Mouse (Mus musculus): Measurements from ENCODE around the gene Gart.

- TF ChIP-seq RAD21 (IDR thresholded peaks at IDR 0.05; ENCODE audit: low read depth, low read length) (no peak), POLR2A (IDR thresholded peaks at IDR 0.05; ENCODE audit: low read depth, low read length) (no peak), CTCF (conservative IDR thresholded peaks at IDR 0.05 in 1 of 2, IDR thresholded peaks at IDR 0.05 in 1 of 2; ENCODE audit: low read depth in 2 of 2, low read length in 2 of 2) (no peak), MYC (IDR thresholded peaks at IDR 0.05; ENCODE audit: low read depth, low read length) (no peak)
Measured at GRCm38 (mm10) chr16:91601081-91601480, 45.7 kb downstream of the Gart start.
